Mouse (Mus musculus) small intestine, adult 2 months (tissue): ENCODE results near the gene Klhl26. TPM values are rescaled to one million over a fixed set of nuclear protein-coding genes. Genes with fewer than 3 reads are reported as not detected.

ENCODE experiments used
- H3K27ac ChIP-seq: fragments of 200-500 bp; 2 replicates; pipeline ENCODE4 v1.5.1; 2012; ENCODE audit warnings: low read depth, low read length, control low read depth, inconsistent platforms; ENCODE audit not compliant: insufficient read depth
- H3K27me3 ChIP-seq: fragments of 200-500 bp; 2 replicates; pipeline ENCODE4 v1.6.1; 2012; ENCODE audit warnings: mild to moderate bottlenecking, moderate library complexity, low read length, inconsistent platforms; ENCODE audit not compliant: control insufficient read depth, insufficient read depth
- H3K36me3 ChIP-seq: fragments of 200-500 bp; 2 replicates; pipeline ENCODE4 v1.6.1; 2012; ENCODE audit warnings: mild to moderate bottlenecking, low read length, control low read depth, inconsistent platforms; ENCODE audit not compliant: control insufficient read depth, insufficient read depth
- H3K4me1 ChIP-seq: fragments of 200-500 bp; 2 replicates; pipeline ENCODE4 v1.6.1; 2012; ENCODE audit warnings: low read length, inconsistent platforms, mixed read lengths; ENCODE audit not compliant: control insufficient read depth, insufficient read depth, insufficient read length
- H3K4me3 ChIP-seq: fragments of 200-500 bp; 2 replicates; pipeline ENCODE4 v1.5.1; 2012; ENCODE audit warnings: low read depth, mild to moderate bottlenecking, control low read depth, inconsistent platforms, low read length, moderate library complexity
- CTCF ChIP-seq: fragments of 200-500 bp; IDR thresholded peaks from 2 replicates; pipeline ENCODE4 v1.5.1; 2012; ENCODE audit warnings: low read depth, mild to moderate bottlenecking, control low read depth, inconsistent platforms, low read length, moderate library complexity, mixed read lengths; ENCODE audit not compliant: insufficient replicate concordance, insufficient read length; ENCODE audit errors: extremely low read depth
- POLR2A ChIP-seq: fragments of 200-500 bp; IDR thresholded peaks from 2 replicates; pipeline ENCODE4 v1.6.1; 2012; ENCODE audit warnings: low read depth, mild to moderate bottlenecking, control low read depth, inconsistent platforms, low read length, moderate library complexity
- WGBS: fragments of 180-500 bp; shearing (Covaris S2); methylation state at CpG from one replicate; pipeline ENCODE4 v1.1.7; 2018; 5-methylcytosine and 5-hydroxymethylcytosine counted together
- polyA plus RNA-seq: library from polyadenylated mRNA; depleted of rRNA; stranded (reverse); fragments of >200 nt; gene quantifications from 2 replicates; pipeline ENCODE4 v1.2.3, GENCODE M21; 2012

The Klhl26 gene
- polyA plus RNA-seq, 1 experiment: 30.8 TPM

DNA sequence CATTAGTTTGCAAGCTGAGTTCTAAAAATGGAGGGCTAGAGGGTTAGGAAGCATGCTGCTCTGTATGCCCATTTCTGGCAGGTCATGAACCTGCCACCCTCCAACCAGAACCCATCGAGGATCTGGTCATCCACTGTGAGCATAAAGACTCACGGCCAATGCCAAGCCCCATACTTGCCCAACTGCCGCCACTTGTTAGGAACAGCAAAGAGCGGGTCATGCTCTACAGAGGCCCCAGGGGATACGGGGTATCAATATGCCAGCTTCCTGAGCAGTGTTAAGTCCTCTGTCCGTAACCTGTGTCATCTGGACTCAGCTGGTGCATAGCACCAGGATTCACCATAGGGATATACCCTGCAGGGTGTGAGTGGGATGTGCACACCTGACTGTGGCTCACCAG, 12.6 kb downstream of the Klhl26 start:
- TF ChIP-seq POLR2A (no peak), CTCF (no peak)

DNA sequence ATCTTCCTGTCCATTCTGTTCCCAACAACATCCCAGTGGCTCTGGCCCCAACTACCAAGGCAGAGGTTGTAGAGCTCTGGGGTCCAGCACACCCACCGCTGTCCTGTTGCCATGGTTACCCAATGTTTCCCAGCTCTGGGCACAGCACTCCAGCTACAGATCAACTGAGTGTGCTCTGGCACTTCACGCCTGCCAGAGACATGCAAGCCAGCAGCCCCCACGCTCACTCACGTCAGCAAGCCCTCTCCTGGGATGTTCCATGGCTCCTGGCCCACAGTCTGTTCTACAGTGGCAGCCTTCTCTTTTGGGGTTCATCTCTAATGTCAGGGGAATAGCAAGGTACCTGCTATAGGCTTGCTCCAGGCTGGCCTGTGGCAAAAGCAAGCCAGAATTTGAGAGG, 13.5 kb downstream of the Klhl26 start:
- Histone ChIP-seq H3K27ac (no peak overlapping the region), H3K4me3 (no peak overlapping the region), H3K27me3 (no peaks in the 10 kb centered on the region), H3K36me3 (no peaks in the 10 kb centered on the region; the same call in 1 of the 2 replicates), H3K4me1 (peaks cover 5% of the 10 kb centered on the region; the same call in 1 of the 2 replicates)
- TF ChIP-seq POLR2A (no peak), CTCF (no peak)
- WGBS: 88% methylated on average over 4 of the region's 4 CpGs

More for the DNA sequence above, 12.6 kb downstream of the Klhl26 start:
- 93% methylated on average over 6 of the region's 6 CpGs for WGBS
- Histone ChIP-seq H3K4me3 (no peak overlapping the region), H3K27me3 (no peaks in the 10 kb centered on the region), H3K4me1 (peaks cover 5% of the 10 kb centered on the region; the same call in 1 of the 2 replicates), H3K27ac (no peak overlapping the region), H3K36me3 (no peaks in the 10 kb centered on the region; the same call in 1 of the 2 replicates)

DNA sequence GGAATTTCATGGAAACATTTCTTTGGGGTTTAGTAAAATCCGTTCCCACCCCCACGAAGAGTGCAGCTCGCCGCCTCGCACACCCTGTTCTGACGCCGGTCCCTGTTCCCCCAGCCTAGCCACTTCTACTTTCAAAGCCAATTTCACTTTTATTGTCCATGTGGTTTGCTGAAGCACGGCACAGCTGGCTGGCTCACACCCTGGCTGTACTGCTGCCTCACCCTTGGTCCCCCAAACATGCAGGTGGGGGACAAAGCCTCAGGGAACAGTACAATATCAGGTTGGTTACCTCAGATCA, 14.3 kb downstream of the Klhl26 start:
- Histone ChIP-seq H3K4me3 (no peak overlapping the region), H3K27me3 (no peaks in the 10 kb centered on the region), H3K36me3 (no peaks in the 10 kb centered on the region; the same call in 1 of the 2 replicates), H3K27ac (no peak overlapping the region), H3K4me1 (peaks cover 4% of the 10 kb centered on the region; the same call in 1 of the 2 replicates)
- 88% methylated on average over 8 of the region's 8 CpGs for WGBS
- TF ChIP-seq CTCF (no peak), POLR2A (no peak)

DNA sequence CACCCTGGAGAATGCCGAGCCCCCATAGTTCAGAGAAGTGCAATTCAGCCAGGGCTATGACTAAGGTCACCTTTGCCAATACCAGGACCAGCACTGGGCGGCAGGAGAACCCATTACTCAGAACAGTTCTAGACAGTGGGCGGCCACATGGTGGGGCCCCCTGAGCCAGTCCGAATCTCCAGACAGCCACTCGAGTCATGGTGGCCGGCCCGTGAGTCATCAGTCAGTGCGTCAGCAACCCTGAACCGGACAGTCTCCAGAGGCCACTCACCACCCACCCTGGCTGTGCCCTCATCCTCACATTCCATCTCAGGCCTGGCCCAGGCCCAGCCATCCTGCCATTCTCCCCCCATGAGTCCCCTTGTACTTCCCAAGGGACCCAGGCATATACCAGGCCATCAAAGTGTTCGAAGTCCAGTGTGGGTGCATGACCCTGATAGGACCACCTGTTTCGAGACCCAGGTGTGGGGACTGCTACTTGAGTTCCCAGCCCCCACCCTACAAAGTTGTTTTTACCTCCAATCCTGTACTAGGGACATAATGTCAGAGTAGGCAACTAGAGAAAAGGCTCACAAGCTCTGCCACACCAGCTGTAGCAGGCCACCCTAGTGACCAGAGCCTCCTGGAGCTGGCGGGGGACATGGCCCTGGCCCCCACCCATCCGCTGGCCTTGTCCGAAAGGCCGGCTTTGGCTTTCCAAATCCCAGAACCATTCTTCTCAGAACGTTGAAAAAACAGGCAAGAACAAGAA, 14.8 kb downstream of the Klhl26 start:
- no peak overlapping the region for H3K4me3 ChIP-seq
- TF ChIP-seq CTCF (no peak), POLR2A (no peak)
- H3K27me3 ChIP-seq: no peaks in the 10 kb centered on the region
- 90% methylated on average over 16 of the region's 16 CpGs for WGBS
- H3K27ac ChIP-seq: no peak overlapping the region
- no peaks in the 10 kb centered on the region for H3K4me1 ChIP-seq
- H3K36me3 ChIP-seq: no peaks in the 10 kb centered on the region; the same call in 1 of the 2 replicates

DNA sequence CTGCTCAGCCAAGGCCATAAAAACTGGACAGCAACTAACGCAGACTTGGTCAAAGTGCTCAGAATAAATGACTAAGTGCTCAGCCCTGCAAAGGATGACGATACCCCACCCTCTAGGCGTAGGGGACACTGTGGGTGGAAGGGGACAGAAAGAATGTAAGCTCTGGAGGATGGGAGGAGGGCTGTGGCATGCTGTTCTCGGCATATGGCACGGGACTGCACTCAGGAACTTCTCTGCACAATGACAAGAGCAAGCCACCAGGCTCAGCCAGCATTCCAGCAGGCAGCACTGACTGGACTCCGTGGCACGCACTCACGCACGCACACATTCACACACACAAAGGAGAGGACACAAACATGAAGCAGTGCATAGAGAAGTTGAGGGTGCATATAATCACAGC, 16.2 kb downstream of the Klhl26 start:
- no peaks in the 10 kb centered on the region; the same call in 1 of the 2 replicates for H3K36me3 ChIP-seq
- no peak overlapping the region for H3K4me3 ChIP-seq
- 83% methylated on average over 9 of the region's 9 CpGs for WGBS
- H3K27ac ChIP-seq: no peak overlapping the region
- TF ChIP-seq CTCF: no peak
- TF ChIP-seq POLR2A: no peak
- no peaks in the 10 kb centered on the region for H3K27me3 ChIP-seq
- no peaks in the 10 kb centered on the region for H3K4me1 ChIP-seq

DNA sequence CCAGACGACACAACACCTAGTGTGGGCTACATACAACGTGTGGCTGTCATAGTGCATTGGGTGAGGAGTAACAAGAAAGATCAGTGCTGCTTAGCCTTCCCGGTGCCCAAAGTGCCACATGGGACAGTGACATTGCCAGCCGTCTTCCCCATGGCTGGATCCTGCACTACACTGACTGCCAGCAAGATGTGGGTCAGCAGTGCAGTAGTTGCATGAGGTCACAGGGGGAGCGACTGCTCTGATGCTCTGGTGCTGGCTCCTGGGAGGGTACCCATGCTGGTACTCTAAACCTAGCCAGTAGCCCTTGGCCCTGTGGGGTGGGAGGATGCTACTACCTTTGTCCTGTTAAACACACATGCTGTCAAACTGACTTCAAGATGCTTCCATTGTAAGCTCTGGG, 16.6 kb downstream of the Klhl26 start:
- H3K36me3 ChIP-seq: no peaks in the 10 kb centered on the region
- no peaks in the 10 kb centered on the region for H3K4me1 ChIP-seq
- no peak overlapping the region for H3K27ac ChIP-seq
- no peak for TF ChIP-seq POLR2A
- no peak overlapping the region for H3K4me3 ChIP-seq
- WGBS: 97% methylated on average over 5 of the region's 5 CpGs
- no peaks in the 10 kb centered on the region for H3K27me3 ChIP-seq

DNA sequence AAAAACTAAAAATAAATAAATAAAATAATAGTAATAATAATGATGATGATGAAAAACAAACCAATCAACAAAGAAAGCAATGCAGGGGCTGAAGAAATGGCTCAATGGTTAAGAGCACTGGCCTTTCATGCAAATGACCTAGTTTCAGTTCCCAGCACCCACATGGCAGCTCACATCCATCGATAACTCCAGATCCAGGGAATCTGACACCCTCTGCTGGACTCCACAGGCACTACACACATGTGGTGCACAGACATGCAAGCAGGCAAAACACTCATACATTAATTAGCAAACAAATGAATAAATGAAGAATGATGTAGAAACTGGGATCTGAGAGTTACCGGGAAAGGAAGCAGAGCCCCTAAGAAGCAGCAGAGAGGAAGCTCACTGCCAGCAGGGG, 17.1 kb downstream of the Klhl26 start:
- Histone ChIP-seq H3K4me3 (no peak overlapping the region), H3K4me1 (no peaks in the 10 kb centered on the region), H3K27me3 (no peaks in the 10 kb centered on the region), H3K36me3 (no peaks in the 10 kb centered on the region), H3K27ac (no peak overlapping the region)
- 94% methylated on average over 2 of the region's 2 CpGs for WGBS
- no peak for TF ChIP-seq POLR2A
- TF ChIP-seq CTCF: no peak
